Mouse (Mus musculus) cerebellum, adult 18-20 months (tissue): ENCODE measurements around the gene Nags.
"Not testable (repeated sequence)": the region's sequence is repeated elsewhere in the genome, so short reads cannot be mapped to it uniquely, and the experiment has no call there.

Experiments
- DNase-seq, 2 experiments: peaks; one replicate each; pipeline ENCODE4 v3.0.0; 2021

Gene Nags

GRCm38 (mm10) chr11:102158024-102158423 is 12.7 kb downstream of the Nags start:
- not testable (repeated sequence) for DNase-seq

GRCm38 (mm10) chr11:102159781-102160180 is 14.5 kb downstream of the Nags start:
- DNase-seq: peak; percentile 69 to 72

GRCm38 (mm10) chr11:102165971-102166722 is 20.8 kb downstream of the Nags start:
- DNase-seq: peak; percentile 59 to 71

GRCm38 (mm10) chr11:102167539-102167938 is 22.2 kb downstream of the Nags start:
- DNase-seq: peak; percentile 31 to 36

GRCm38 (mm10) chr11:102168689-102169088 is 23.4 kb downstream of the Nags start:
- DNase-seq: no peak

- DNase-seq: no peak
These were observed 34.5 kb downstream of the Nags start for GRCm38 (mm10) chr11:102179836-102180235.

GRCm38 (mm10) chr11:102184253-102184645 is 38.9 kb downstream of the Nags start:
- DNase-seq: no peak

- peak; percentile 97 to 98 for DNase-seq
These were observed 39.6 kb downstream of the Nags start, which contains the start of gene Lsm12 for GRCm38 (mm10) chr11:102184646-102185495. TSS of gene Lsm12 (minus strand) at chr11:102185296.

- no peak for DNase-seq
These were observed 40.4 kb downstream of the Nags start for GRCm38 (mm10) chr11:102185677-102186076.

- no peak for DNase-seq
These were observed 40.9 kb downstream of the Nags start for GRCm38 (mm10) chr11:102186235-102186634.

GRCm38 (mm10) chr11:102188980-102189379 is 43.7 kb downstream of the Nags start:
- no peak for DNase-seq

- DNase-seq: peak; percentile 89
These were observed 44.4 kb downstream of the Nags start, which contains the start of gene G6pc3 for GRCm38 (mm10) chr11:102189461-102190436. TSS of gene G6pc3 (plus strand) at chr11:102189620.

GRCm38 (mm10) chr11:102190848-102191247 is 45.5 kb downstream of the Nags start:
- no peak for DNase-seq

GRCm38 (mm10) chr11:102193657-102194440 is 48.5 kb downstream of the Nags start:
- DNase-seq: no peak

GRCm38 (mm10) chr11:102196018-102196797 is 50.9 kb downstream of the Nags start:
- peak; percentile 44 to 46 for DNase-seq

GRCm38 (mm10) chr11:102198245-102198644 is 52.9 kb downstream of the Nags start:
- no peak for DNase-seq
